Mouse (Mus musculus): ENCODE results near the gene St7. TPM values are rescaled to one million over a fixed set of nuclear protein-coding genes. Genes with fewer than 3 reads are reported as not detected.

Gene St7
- polyA plus RNA-seq, 1 experiment from 2014 or later: 44.0 TPM

DNA sequence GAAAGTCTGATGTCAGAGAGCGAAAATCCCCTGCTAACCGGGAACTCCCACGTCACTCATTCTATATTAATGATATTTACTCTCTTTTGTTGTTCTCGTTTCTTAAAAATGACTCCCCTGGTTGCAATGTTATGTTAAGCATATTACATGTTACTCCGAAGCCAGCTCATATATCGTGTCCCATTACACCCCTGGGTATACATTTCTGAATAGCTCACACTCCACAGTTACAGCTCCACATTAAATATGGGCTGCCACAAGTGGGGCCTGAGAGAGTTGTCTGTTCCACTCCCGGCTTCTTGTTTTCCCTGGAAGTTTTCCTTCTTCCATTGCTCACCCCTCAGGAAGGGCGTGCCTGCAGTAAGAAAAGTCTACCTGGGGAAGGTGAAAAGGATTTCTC, 259.0 kb downstream of the St7 start:
- 78% methylated on average over 8 of the region's 8 CpGs for WGBS

DNA sequence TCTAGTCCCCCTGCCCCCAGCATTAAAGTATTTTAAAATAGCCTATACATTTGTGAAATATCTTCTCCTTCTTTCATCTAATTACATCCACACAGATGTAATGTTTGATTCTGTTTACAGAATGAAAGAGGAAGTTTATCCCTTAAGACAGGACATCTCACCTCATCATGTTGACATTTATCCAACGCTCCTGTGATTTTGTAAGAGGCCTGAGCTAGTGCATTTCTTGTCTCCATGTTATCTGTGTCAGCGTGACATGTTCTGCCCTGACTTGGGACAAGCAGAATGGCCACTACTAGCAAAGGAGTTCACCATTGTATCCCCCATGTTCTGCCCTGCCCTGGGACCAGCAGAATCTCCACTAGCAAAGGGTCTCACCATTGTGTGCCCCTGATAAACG, 270.7 kb downstream of the St7 start:
- no peaks in the 10 kb centered on the region for H3K36me3 ChIP-seq (ENCODE audit: insufficient read depth)
- H3K27me3 ChIP-seq (ENCODE audit: insufficient read depth, low read length): no peaks in the 10 kb centered on the region
- no peaks in the 10 kb centered on the region for H3K9me3 ChIP-seq (ENCODE audit: low read depth, low read length)
- DNase-seq: peak; percentile 76
- H3K4me1 ChIP-seq (ENCODE audit: insufficient read depth): no peaks in the 10 kb centered on the region
- H3K27ac ChIP-seq (ENCODE audit: low read depth): peak overlapping the region; percentile 50
- peak; percentile 82 for ATAC-seq (ENCODE audit: insufficient read depth)
- TF ChIP-seq CTCF (IDR thresholded peaks at IDR 0.05; ENCODE audit: low read depth): no peak
- no peak overlapping the region for H3K4me2 ChIP-seq
- no peak overlapping the region for H3K9ac ChIP-seq
- no peak overlapping the region for H3K4me3 ChIP-seq (ENCODE audit: low read depth, low read length)
- WGBS: 38% methylated on average over 3 of the region's 3 CpGs

More for the DNA sequence above, 259.0 kb downstream of the St7 start:
- ATAC-seq (ENCODE audit: insufficient read depth): no peak
- Histone ChIP-seq H3K9ac (no peak overlapping the region), H3K4me3 (ENCODE audit: low read depth, low read length) (no peak overlapping the region), H3K4me1 (ENCODE audit: insufficient read depth) (no peaks in the 10 kb centered on the region), H3K27ac (ENCODE audit: low read depth) (no peak overlapping the region), H3K27me3 (ENCODE audit: insufficient read depth, low read length) (no peaks in the 10 kb centered on the region), H3K36me3 (ENCODE audit: insufficient read depth) (no peaks in the 10 kb centered on the region), H3K9me3 (ENCODE audit: low read depth, low read length) (no peaks in the 10 kb centered on the region), H3K4me2 (no peak overlapping the region)
- no peak for TF ChIP-seq CTCF (IDR thresholded peaks at IDR 0.05; ENCODE audit: low read depth)
- no peak for DNase-seq

DNA sequence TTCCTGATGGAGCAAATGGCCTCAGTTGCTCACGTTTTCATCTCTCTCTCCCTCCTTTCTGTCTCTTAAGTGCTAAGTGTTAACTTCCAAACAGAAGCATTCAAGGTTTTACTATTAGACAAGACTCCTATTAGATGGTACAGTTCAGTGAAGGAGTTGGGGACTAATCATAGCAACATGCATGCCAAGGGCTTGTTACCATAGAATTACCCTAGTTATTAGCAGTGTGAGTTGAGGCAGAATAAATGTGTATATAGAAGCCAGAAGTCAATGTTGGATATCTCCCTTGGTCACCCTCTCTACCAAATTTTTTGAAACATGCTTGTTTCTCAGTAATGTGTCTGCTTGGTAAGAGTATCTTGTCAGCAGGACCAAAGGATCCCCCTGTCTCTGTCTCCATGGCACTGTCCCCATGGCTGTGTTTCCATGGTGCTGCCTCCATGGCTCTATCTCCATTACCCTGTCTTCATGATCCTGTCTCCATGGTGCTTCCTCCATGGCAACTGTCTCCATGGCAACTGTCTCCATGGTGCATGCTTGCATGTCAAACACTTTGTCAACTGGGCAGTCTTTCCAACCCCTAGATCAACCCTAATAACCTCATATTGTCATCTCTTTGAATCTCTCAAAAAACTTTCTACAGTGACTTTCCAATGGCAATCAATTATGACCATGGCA, 275.9 kb downstream of the St7 start:
- no peak for DNase-seq
- no peak overlapping the region for H3K27ac ChIP-seq (ENCODE audit: low read depth)
- H3K36me3 ChIP-seq (ENCODE audit: insufficient read depth): no peaks in the 10 kb centered on the region
- H3K4me1 ChIP-seq (ENCODE audit: insufficient read depth): no peaks in the 10 kb centered on the region
- H3K9me3 ChIP-seq (ENCODE audit: low read depth, low read length): no peaks in the 10 kb centered on the region
- no peak overlapping the region for H3K9ac ChIP-seq
- ATAC-seq (ENCODE audit: insufficient read depth): no peak
- H3K4me2 ChIP-seq: no peak overlapping the region
- no peak overlapping the region for H3K4me3 ChIP-seq (ENCODE audit: low read depth, low read length)
- H3K27me3 ChIP-seq (ENCODE audit: insufficient read depth, low read length): no peaks in the 10 kb centered on the region
- TF ChIP-seq CTCF (IDR thresholded peaks at IDR 0.05; ENCODE audit: low read depth): no peak
- 82% methylated on average over 1 of the region's 1 CpGs for WGBS

DNA sequence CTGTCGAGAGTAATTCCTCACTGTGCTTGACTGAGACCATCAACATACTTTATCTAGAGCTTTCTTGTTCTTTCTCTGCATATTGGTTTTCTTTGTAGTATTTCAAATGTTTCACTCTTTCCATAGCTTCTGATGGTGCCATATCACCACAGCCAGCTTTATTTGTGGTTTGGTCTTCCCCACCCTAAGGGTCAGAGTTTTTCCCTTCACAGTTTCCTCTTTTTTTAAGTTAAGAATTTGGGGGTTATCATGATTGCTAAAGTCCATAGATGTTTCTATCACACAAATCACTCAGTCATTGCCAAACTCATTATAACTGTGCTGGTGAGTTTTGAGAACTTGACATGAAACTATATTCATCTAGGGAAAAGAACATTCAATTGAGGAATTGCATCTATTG, 277.1 kb downstream of the St7 start:
- Histone ChIP-seq H3K4me2 (no peak overlapping the region), H3K9ac (no peak overlapping the region), H3K4me1 (ENCODE audit: insufficient read depth) (no peaks in the 10 kb centered on the region), H3K36me3 (ENCODE audit: insufficient read depth) (no peaks in the 10 kb centered on the region), H3K4me3 (ENCODE audit: low read depth, low read length) (no peak overlapping the region), H3K27ac (ENCODE audit: low read depth) (no peak overlapping the region), H3K9me3 (ENCODE audit: low read depth, low read length) (no peaks in the 10 kb centered on the region), H3K27me3 (ENCODE audit: insufficient read depth, low read length) (no peaks in the 10 kb centered on the region)
- DNase-seq (no peak), ATAC-seq (ENCODE audit: insufficient read depth) (no peak)
- WGBS: 90% methylated on average over 1 of the region's 1 CpGs
- TF ChIP-seq CTCF (IDR thresholded peaks at IDR 0.05; ENCODE audit: low read depth): no peak

DNA sequence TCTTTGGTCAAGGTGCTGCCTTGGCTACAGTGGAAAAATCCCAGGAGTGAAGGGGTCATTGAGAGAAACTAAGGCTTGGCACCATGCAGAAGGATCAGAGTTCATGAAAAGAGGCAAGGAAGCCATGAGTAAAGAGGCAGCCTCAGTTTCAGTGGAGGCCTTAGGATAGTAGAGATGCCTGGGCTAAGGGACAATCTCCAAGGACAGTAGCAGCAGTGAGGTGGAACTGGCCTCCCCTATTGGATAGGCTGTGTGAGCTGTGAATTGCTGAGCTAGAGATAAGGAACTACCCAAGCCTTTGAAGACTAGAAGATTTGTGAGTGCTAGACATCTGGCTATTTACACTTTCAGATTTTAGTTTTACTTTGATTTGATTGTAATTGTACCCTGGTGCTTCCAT, 278.7 kb downstream of the St7 start:
- H3K36me3 ChIP-seq (ENCODE audit: insufficient read depth): no peaks in the 10 kb centered on the region
- no peak overlapping the region for H3K4me2 ChIP-seq
- TF ChIP-seq CTCF (IDR thresholded peaks at IDR 0.05; ENCODE audit: low read depth): no peak
- H3K27me3 ChIP-seq (ENCODE audit: insufficient read depth, low read length): no peaks in the 10 kb centered on the region
- DNase-seq (no peak), ATAC-seq (ENCODE audit: insufficient read depth) (no peak)
- H3K4me3 ChIP-seq (ENCODE audit: low read depth, low read length): no peak overlapping the region
- H3K4me1 ChIP-seq (ENCODE audit: insufficient read depth): no peaks in the 10 kb centered on the region
- no peak overlapping the region for H3K27ac ChIP-seq (ENCODE audit: low read depth)
- no peaks in the 10 kb centered on the region for H3K9me3 ChIP-seq (ENCODE audit: low read depth, low read length)
- H3K9ac ChIP-seq: no peak overlapping the region

DNA sequence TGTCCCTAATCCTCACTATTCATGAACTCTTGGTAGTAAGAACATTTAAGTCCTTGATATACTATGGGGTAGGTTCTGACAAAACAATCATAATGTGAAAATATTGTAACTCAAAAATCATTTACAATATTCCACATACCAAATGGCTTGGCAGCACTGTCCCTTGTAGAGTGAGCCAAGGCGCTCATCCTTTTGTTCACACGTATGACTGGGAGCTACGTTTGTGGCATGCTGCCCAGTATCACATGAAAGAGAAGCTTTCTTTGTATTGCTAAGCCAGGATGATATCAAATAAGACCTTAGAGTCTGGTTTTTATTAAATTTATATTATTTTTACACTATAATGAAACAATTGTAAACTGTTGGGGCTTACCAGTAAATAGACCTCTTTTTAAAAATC, 281.7 kb downstream of the St7 start:
- no peak for TF ChIP-seq CTCF (IDR thresholded peaks at IDR 0.05; ENCODE audit: low read depth)
- ATAC-seq (ENCODE audit: insufficient read depth): no peak

DNA sequence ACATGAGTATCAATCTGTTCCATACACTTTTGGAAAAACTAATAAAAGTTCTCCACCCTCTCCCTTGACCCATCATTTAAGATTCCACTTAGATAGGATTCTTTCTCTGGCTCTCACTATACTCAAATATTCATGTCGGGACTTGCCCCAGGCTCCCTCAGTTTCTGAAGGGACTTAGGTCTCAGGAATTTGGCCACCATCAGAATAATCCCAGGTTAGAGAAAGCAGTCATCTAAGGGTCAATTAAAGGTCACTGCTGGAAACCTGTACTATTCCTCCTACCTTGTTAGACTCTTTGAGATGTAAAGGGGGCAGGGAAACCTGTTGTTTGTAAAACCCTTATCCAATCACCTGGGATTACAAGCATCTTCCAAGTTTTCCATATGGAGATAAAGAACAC, 284.4 kb downstream of the St7 start:
- Histone ChIP-seq H3K9me3 (ENCODE audit: low read depth, low read length) (no peaks in the 10 kb centered on the region), H3K27ac (ENCODE audit: low read depth) (no peak overlapping the region), H3K36me3 (ENCODE audit: insufficient read depth) (no peaks in the 10 kb centered on the region), H3K4me3 (ENCODE audit: low read depth, low read length) (no peak overlapping the region), H3K4me1 (ENCODE audit: insufficient read depth) (no peaks in the 10 kb centered on the region), H3K9ac (no peak overlapping the region), H3K27me3 (ENCODE audit: insufficient read depth, low read length) (no peaks in the 10 kb centered on the region), H3K4me2 (no peak overlapping the region)
- TF ChIP-seq CTCF (IDR thresholded peaks at IDR 0.05; ENCODE audit: low read depth): no peak
- WGBS: 66% methylated on average over 1 of the region's 1 CpGs
- no peak for ATAC-seq (ENCODE audit: insufficient read depth)
- no peak for DNase-seq

More for the DNA sequence above, 281.7 kb downstream of the St7 start:
- WGBS: 58% methylated on average over 3 of the region's 3 CpGs
- H3K9ac ChIP-seq: no peak overlapping the region
- no peaks in the 10 kb centered on the region for H3K4me1 ChIP-seq (ENCODE audit: insufficient read depth)
- peak; percentile 63 for DNase-seq
- H3K4me3 ChIP-seq (ENCODE audit: low read depth, low read length): no peak overlapping the region
- H3K36me3 ChIP-seq (ENCODE audit: insufficient read depth): no peaks in the 10 kb centered on the region
- no peaks in the 10 kb centered on the region for H3K27me3 ChIP-seq (ENCODE audit: insufficient read depth, low read length)
- no peak overlapping the region for H3K27ac ChIP-seq (ENCODE audit: low read depth)
- H3K4me2 ChIP-seq: no peak overlapping the region
- no peaks in the 10 kb centered on the region for H3K9me3 ChIP-seq (ENCODE audit: low read depth, low read length)

Data from lung, embryonic 14.5 days (tissue).